Mouse (Mus musculus) splenic B cell, adult 2 months (primary cell): ENCODE measurements around the gene Polm.
A peak's percentile ranks its signal among the peaks of the same experiment; 100 is the strongest.
"Not testable (repeated sequence)": the region's sequence is repeated elsewhere in the genome, so short reads cannot be mapped to it uniquely, and the experiment has no call there.

Experiments used
- DNase-seq: peaks from one replicate; pipeline ENCODE4 v3.0.0-alpha.2; 2011; ENCODE audit warnings: low read depth, low spot score
- H3K27me3 ChIP-seq: 2 replicates; pipeline ENCODE4 v1.6.1; 2012; ENCODE audit warnings: mild to moderate bottlenecking, low read length, moderate library complexity, mixed read lengths; ENCODE audit not compliant: control insufficient read depth, poor library complexity, insufficient read depth, severe bottlenecking
- H3K36me3 ChIP-seq: 2 replicates; pipeline ENCODE4 v1.6.1; 2012; ENCODE audit warnings: mild to moderate bottlenecking, low read length, moderate library complexity, mixed read lengths; ENCODE audit not compliant: control insufficient read depth, poor library complexity, insufficient read depth, severe bottlenecking

Gene Polm

DNA sequence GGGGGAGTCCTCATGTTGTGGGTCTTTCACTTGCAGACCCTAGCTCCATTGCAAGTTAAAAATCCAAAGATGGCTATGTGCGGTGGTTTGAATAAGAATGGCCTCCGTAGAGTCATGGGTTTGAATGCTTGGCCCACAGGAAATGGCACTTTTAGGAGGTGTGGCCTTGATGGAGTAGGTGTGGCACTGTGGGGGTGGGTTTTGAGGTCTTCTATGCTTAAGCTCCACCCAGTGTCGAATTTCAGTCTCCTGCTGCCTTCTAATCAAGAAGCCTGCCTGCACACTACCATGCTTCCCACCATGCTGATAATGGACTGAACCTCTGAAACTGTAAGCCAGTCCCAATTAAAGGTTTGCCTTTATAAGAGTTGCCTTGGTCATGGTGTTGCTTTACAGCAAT is 5.3 kb upstream of the Polm start:
- Histone ChIP-seq H3K27me3 (no peaks in the 10 kb centered on the region), H3K36me3 (no peaks in the 10 kb centered on the region)
- DNase-seq, result no peak

GRCm38 (mm10) chr11:5841751-5842150 is 3.9 kb upstream of the Polm start:
- Histone ChIP-seq H3K27me3 (no peaks in the 10 kb centered on the region), H3K36me3 (no peaks in the 10 kb centered on the region)
- no peak for DNase-seq

DNA sequence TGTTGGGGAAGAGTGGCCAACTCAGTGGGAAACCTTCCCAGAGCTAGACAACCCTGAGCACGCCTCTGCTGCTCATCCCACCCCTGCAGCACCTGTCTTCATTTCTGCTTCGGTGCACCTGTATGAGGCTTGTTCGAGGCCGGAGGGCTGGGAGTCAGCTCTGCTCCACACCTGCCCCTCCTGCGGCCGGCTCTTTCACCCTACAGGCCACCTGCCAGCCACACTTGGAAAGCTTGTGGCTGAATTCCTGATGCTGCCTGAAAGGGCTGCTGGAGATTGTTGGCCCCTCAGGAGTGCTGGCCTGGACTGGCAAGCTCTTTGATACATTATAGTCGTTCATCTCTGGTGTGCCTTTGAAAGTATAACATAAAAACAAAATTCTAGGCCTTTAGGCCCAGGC is 2.5 kb upstream of the Polm start:
- no peak for DNase-seq
- no peaks in the 10 kb centered on the region for H3K36me3 ChIP-seq
- no peaks in the 10 kb centered on the region for H3K27me3 ChIP-seq

GRCm38 (mm10) chr11:5836126-5836525 is 1.7 kb downstream of the Polm start:
- H3K36me3 ChIP-seq, result peaks cover 3% of the 10 kb centered on the region; the same call in 1 of the 2 replicates
- DNase-seq, result peak; percentile 47
- no peaks in the 10 kb centered on the region for H3K27me3 ChIP-seq

GRCm38 (mm10) chr11:5835057-5835456 is 2.8 kb downstream of the Polm start:
- H3K36me3 ChIP-seq, result peaks cover 3% of the 10 kb centered on the region; the same call in 1 of the 2 replicates
- peak; percentile 38 for DNase-seq

GRCm38 (mm10) chr11:5834506-5834905 is 3.3 kb downstream of the Polm start:
- DNase-seq, result peak; percentile 68
- no peaks in the 10 kb centered on the region for H3K27me3 ChIP-seq

More at GRCm38 (mm10) chr11:5835057-5835456, 2.8 kb downstream of the Polm start:
- H3K27me3 ChIP-seq, result no peaks in the 10 kb centered on the region

DNA sequence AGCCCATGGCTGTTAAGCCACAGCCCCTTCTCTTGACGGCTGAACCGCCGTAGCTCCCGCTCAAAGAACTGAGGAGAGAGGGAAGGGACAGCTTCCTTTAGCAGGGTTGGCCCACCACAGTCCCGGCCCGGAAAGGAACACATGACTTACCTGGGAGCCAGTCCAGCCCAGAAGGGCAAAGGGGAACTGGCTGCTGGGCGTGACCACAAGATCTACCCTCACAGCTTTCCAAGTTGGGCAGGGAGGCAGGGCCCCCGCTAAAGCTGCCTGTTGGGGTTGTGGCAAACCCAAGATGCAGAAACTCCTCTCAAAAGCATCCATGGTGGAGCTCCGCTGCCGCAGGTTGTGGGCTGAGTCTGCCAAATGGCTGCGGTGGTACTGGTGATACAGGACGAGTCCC is 8.5 kb downstream of the Polm start:
- Histone ChIP-seq H3K27me3 (no peaks in the 10 kb centered on the region), H3K36me3 (peaks cover 7% of the 10 kb centered on the region)
- DNase-seq, result no peak

More at GRCm38 (mm10) chr11:5834506-5834905, 3.3 kb downstream of the Polm start:
- peaks cover 3% of the 10 kb centered on the region; the same call in 1 of the 2 replicates for H3K36me3 ChIP-seq

DNA sequence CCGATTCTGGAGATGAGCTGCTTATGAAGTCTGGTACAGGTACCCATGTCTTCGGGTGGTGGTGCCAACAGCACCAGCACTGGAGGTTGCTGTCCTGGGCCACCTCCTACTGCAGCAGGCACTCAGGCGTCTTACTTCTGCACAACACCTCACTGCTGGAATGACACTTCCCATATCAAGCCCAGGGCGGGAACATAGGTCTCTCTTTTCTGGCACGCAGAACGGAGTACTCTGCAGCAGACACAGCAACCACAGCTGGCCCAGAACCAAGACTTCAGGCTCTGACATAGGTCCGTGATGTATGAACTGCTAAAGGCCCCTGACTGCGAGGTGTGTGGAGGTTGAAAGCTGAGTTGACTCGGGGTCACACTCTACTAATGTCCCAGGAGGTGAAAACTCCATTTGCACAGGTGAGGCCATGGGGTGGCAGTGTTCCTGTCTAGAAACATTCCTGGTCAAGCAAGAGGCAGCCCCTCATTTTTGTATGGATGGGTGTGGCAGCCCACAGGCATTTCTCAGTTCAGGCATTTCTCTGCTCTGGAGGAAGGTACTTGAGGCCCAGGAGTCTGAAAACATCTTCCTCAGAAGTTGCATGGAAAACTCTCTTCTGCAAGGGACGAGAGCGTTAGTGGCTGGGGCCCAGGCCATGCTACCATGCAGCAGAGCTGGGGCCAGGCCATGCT is 9.2 kb downstream of the Polm start:
- Histone ChIP-seq H3K36me3 (peaks cover 7% of the 10 kb centered on the region), H3K27me3 (no peaks in the 10 kb centered on the region)
- no peak for DNase-seq

DNA sequence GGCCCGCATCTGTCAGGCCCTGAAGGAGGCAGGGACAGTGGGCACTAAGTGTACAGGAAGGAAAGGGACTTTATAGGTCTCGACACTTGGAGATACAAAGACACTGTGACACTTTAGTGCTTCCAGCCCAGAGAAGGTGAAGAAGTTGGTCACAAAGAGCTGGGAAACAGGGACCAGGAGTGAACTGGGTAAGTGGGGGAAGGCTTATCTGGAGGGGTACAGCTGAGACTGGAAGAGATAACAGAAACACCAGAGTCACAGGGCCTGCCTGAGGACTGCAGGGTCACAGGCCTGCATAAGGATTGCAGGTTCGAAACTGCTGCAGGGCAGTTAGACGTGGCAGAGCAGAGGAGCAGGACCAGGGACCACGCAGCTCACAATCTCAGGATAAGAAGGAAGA is 9.9 kb downstream of the Polm start:
- H3K27me3 ChIP-seq, result no peaks in the 10 kb centered on the region
- DNase-seq, result no peak
- H3K36me3 ChIP-seq, result peaks cover 7% of the 10 kb centered on the region

- DNase-seq, result no peak
- H3K36me3 ChIP-seq, result peaks cover 5% of the 10 kb centered on the region
- no peaks in the 10 kb centered on the region for H3K27me3 ChIP-seq
These were observed 12.4 kb downstream of the Polm start for GRCm38 (mm10) chr11:5825432-5825831.

- Histone ChIP-seq H3K27me3 (no peaks in the 10 kb centered on the region), H3K36me3 (no peaks in the 10 kb centered on the region)
- DNase-seq, result no peak
These were observed 18.6 kb downstream of the Polm start for GRCm38 (mm10) chr11:5819223-5819622.

DNA sequence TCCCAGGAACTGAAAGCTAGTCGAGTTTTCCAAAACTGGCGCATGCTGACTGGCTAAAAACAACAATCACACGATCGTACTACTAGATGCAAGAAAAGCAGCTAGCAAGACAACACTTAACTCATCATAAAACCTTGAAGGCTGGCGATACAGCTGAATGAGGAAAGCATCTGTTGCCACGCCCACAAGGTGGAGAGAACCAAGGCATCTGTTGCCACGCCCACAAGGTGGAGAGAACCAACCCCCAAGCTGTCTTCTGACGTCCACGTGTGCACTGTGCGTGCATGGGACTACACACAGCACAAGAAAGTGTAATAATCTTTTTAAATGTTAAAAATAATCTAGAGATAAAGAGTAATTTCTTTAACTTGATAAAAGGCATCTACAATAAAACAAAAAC is 24.4 kb downstream of the Polm start:
- Histone ChIP-seq H3K27me3 (no peaks in the 10 kb centered on the region), H3K36me3 (no peaks in the 10 kb centered on the region)
- no peak for DNase-seq

GRCm38 (mm10) chr11:5809487-5809886 is 28.3 kb downstream of the Polm start:
- DNase-seq, result not testable (repeated sequence)

GRCm38 (mm10) chr11:5807956-5808355 is 29.9 kb downstream of the Polm start:
- DNase-seq, result no peak
- H3K27me3 ChIP-seq, result no peaks in the 10 kb centered on the region
- H3K36me3 ChIP-seq, result no peaks in the 10 kb centered on the region

More at GRCm38 (mm10) chr11:5809487-5809886, 28.3 kb downstream of the Polm start:
- not testable (repeated sequence) for H3K27me3 ChIP-seq, H3K36me3 ChIP-seq

- Histone ChIP-seq H3K36me3 (no peaks in the 10 kb centered on the region), H3K27me3 (no peaks in the 10 kb centered on the region)
- DNase-seq, result no peak
These were observed 32.1 kb downstream of the Polm start for GRCm38 (mm10) chr11:5805711-5806110.

GRCm38 (mm10) chr11:5804174-5804573 is 33.6 kb downstream of the Polm start:
- Histone ChIP-seq H3K27me3 (no peaks in the 10 kb centered on the region), H3K36me3 (peaks cover 4% of the 10 kb centered on the region)
- no peak for DNase-seq
